Mouse (Mus musculus): ENCODE results near the gene Vmn2r18. TPM values are rescaled to one million over a fixed set of nuclear protein-coding genes. Genes with fewer than 3 reads are reported as not detected.

Vmn2r18 gene
- not detected for total RNA-seq (2022)

DNA sequence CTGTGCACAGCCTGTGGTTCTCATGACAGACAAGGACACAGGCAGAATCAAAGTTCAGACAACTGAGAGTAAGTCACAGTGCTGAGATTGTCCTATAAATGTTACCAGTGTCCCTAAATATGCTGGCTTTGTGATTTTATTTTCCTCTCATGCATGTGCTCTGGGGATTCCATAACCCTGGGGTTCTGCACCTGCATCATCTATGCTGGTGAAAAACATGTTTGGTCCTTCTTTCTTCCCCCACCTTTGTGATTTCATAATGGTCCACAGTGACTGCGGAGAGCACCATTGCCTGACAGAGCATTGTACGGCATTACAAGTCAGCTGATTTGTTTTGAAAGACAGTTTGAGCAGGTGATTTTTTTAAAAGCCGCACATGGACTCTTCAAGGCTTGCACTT lies at the start of gene Vmn2r18:
Gene Vmn2r18 (minus strand): TSS at position 101 of the 400 bp plus-strand sequence.
- no peak for DNase-seq (ENCODE audit: low spot score in 2 of 2)

DNA sequence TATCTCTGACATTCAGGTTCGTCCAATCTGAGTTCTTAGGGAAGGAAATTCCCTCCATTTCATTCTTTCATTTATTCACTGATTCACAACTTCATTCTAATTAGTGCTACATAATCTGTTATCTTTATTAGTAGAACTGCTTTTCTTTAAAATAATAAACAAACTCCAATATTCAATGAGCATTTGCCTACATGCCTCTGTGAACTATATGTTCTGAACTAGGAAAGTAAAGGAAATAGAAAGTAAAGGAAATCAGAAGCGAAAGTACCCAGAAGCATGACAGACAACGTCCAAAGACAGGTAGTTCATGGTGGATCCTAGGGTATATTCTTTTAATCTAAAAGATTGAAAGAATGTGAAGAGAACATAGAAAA lies 45.6 kb upstream of the Vmn2r18 start:
- DNase-seq (ENCODE audit: low spot score in 2 of 2): no peak

DNA sequence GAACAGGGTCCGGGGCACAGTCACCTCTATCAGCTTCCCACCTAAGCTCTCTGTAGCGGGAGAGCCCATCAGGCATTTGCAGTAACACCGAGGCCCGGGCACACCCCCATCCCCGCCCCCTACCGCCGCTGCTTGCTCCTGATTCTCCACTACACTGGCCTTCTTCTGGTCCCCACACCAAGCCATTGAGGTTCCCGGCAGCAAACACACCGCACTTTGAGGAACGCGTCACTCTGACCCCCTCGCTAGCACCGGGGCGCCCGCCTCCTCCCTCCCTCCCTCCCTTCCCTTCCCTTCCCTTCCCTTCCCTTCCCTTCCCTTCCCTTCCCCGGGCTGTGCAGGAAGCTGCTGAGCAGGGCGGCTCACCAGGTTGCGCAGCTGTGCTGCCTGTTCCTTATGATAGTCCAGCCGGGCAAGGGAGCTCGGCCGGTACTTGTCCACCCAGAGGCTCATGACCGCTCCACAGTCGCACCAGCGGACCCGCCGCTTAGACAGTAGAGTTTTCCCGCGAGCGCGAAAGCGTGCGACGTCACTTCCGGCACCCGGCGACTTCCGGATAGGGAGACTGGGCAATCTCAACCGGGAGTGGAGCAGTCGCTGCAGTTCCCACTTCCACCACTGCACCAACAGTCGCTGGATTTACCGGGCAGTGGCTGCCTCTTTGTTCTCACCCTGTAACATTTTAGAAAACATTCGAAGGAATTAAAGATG lies 45.0 kb upstream of the Vmn2r18 start, which contains the start of gene Rfc3:
Gene Rfc3 (minus strand): TSS at position 543 of the 711 bp plus-strand sequence.
- DNase-seq (ENCODE audit: low spot score in 2 of 2): peak; percentile 84 to 90

- no peak for DNase-seq (ENCODE audit: low spot score in 2 of 2)
Observed at GRCm38 (mm10) chr5:151644845-151645244, 39.0 kb upstream of the Vmn2r18 start.

DNA sequence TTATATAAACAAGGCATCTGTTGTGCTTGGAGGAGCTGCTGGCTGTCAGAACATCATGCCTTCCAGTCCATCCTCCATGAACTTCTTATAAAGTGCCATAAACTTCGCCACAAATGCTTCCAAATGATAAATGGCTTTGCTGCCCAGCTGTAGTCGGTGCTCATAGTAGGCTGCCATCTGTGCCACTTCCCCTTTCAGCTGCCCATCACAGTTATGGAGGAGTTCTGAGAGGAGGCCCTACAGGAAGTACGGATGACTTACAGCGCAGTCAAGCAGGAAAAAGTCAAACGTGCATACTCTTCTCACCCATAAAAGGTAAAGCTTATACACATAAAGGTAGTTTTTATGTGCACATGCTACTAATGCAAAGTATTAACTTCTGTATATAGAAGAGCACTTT lies 37.0 kb upstream of the Vmn2r18 start:
- no peak for DNase-seq (ENCODE audit: low spot score in 2 of 2)

GRCm38 (mm10) chr5:151642102-151642501 lies 36.3 kb upstream of the Vmn2r18 start:
- DNase-seq (ENCODE audit: low spot score in 2 of 2): no peak

DNA sequence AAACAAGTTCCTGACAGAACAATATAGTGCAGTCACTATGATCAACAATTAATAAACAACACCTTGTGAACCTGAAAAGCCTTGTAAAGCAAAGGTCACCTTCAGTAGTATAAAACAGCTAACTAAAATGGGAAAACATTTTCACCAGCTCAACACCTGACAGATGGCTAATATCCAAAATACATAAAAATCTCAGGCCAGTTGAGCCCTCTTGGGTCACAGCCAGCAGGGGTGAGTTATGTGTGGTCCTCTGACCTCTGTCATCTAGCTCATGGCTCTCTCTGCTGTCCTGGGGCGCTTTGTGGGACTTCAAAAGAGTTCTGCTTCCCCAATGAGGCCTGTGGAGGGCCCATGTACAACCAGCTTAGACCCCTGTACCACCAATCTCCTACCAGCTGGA lies 4.1 kb downstream of the Vmn2r18 start:
- no peak for DNase-seq (ENCODE audit: low spot score in 2 of 2)

Other genes starting within 250 kb of the Vmn2r18 start
- gene Gm42906, start 177.9 kb downstream of the Vmn2r18 start, total RNA-seq (2022): 1 to 10 TPM in 2 of 4 experiments, not detected in 2; 1.4 to 1.7 TPM
- gene Rfc3, start 45.2 kb upstream of the Vmn2r18 start, total RNA-seq (2022): 1 to 10 TPM; 1.5 to 4.1 (median 3.5) TPM

All from gastrocnemius, adult 8-10 months (tissue).